Mouse (Mus musculus) heart, embryonic 10.5 days (tissue): ENCODE results near the gene Gadl1. TPM values are rescaled to one million over a fixed set of nuclear protein-coding genes. Genes with fewer than 3 reads are reported as not detected.
"Not testable (repeated sequence)": the region's sequence is repeated elsewhere in the genome, so short reads cannot be mapped to it uniquely, and the experiment has no call there.

Experiments
- DNase-seq: peaks from one replicate; pipeline ENCODE4 v3.0.0-alpha.2; 2017; ENCODE audit warnings: low spot score
- H3K27ac ChIP-seq: fragments of 300-500 bp; sonication (generic); 2 replicates; pipeline ENCODE4 v1.5.1; 2016; ENCODE audit warnings: mild to moderate bottlenecking
- H3K27me3 ChIP-seq: fragments of 300-500 bp; sonication (generic); 2 replicates; pipeline ENCODE4 v1.6.1; 2016; ENCODE audit warnings: mild to moderate bottlenecking; ENCODE audit not compliant: poor library complexity, insufficient read depth, severe bottlenecking
- H3K36me3 ChIP-seq: fragments of 300-500 bp; sonication (generic); 2 replicates; pipeline ENCODE4 v1.6.1; 2016; ENCODE audit warnings: mild to moderate bottlenecking, moderate library complexity
- H3K4me1 ChIP-seq: fragments of 300-500 bp; sonication (generic); 2 replicates; pipeline ENCODE4 v1.6.1; 2016; ENCODE audit warnings: mild to moderate bottlenecking
- H3K4me3 ChIP-seq: fragments of 300-500 bp; sonication (generic); 2 replicates; pipeline ENCODE4 v1.5.1; 2016; ENCODE audit warnings: mild to moderate bottlenecking, moderate library complexity
- H3K9me3 ChIP-seq: fragments of 300-500 bp; sonication (generic); 2 replicates; pipeline ENCODE4 v1.6.1; 2016; ENCODE audit warnings: mild to moderate bottlenecking, moderate library complexity
- WGBS: fragments of 180-500 bp; shearing (Covaris S2); methylation state at CpG from one replicate; pipeline ENCODE4 v1.1.7; 2016; 5-methylcytosine and 5-hydroxymethylcytosine counted together
- polyA plus RNA-seq: library from polyadenylated mRNA; unstranded; fragments of >200 nt; fragmentation: Nextera tagmentation; extraction: Ambion mirVana; gene quantifications from 2 replicates; pipeline ENCODE4 v1.2.1, GENCODE M21; 2016

Gadl1 gene
- polyA plus RNA-seq, 1 experiment from 2014 or later, result 0.35 TPM

DNA sequence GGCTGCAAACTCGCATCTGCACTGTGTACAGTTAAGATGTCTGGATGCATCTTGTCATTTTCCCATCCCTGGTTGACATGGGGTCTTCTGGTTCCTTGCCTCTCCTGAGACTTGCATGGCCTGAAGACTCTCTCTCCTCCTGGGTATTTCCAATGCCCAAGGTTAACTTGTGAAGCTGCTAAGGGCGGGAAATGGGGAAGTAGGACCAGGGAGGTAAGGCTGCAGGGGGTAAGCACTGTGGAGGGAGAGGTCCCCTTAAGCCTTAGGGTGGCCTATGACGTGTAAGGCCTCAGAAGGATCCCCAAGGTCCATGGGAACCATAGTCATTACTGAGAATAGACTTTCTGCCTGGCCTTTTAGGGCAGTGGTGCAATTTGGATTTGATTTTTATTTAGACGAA lies 132.1 kb downstream of the Gadl1 start:
- H3K27ac ChIP-seq, result no peak overlapping the region
- DNase-seq, result no peak
- H3K4me3 ChIP-seq, result no peak overlapping the region
- H3K27me3 ChIP-seq, result no peaks in the 10 kb centered on the region
- 70% methylated on average over 4 of the region's 4 CpGs for WGBS
- H3K9me3 ChIP-seq, result no peaks in the 10 kb centered on the region
- no peaks in the 10 kb centered on the region for H3K4me1 ChIP-seq
- no peaks in the 10 kb centered on the region for H3K36me3 ChIP-seq

DNA sequence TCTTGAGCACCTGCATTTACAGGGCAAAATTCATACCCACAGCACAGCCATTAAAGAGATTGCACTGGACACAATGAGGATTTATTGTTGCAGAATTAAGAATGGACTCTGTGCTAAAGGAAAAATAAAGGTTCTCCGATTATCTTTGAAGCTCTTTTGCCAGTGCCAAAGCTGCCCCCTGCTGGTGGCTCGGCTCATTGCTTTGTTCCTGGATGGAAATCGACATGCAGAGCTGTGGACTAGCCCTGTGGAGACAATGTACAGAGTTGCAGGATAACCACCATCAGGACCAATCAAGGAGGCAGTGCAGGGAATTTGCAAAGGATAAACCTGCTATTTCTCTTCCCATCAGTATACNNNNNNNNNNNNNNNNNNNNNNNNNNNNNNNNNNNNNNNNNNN lies 132.5 kb downstream of the Gadl1 start:
- DNase-seq, result peak; percentile 81
- H3K4me3 ChIP-seq, result no peak overlapping the region
- no peaks in the 10 kb centered on the region for H3K36me3 ChIP-seq
- H3K4me1 ChIP-seq, result no peaks in the 10 kb centered on the region
- no peaks in the 10 kb centered on the region for H3K9me3 ChIP-seq
- whole genome bisulfite sequencing, result 23% methylated on average over 3 of the region's 3 CpGs
- H3K27ac ChIP-seq, result no peak overlapping the region
- H3K27me3 ChIP-seq, result no peaks in the 10 kb centered on the region

DNA sequence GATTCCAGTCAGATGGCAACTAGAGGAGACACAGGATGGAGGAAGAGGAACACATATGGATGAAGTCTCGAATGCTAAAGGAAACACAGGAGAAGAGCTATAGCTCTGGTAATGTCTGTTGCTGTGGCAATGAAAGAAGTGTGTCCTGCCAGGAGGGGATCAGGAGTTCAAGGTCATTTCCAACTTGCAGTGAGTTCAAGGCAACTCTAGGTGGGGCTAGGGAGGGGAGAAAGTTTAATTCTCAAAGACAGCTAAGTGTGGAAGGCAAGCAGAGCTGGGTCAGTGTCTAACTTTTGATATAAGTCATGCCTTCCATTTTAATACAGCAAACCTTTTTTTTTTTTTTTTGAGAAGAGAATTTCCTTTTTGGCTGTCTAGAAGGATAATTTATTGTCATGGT lies 140.7 kb downstream of the Gadl1 start:
- Histone ChIP-seq H3K27me3 (no peaks in the 10 kb centered on the region), H3K36me3 (no peaks in the 10 kb centered on the region), H3K9me3 (no peaks in the 10 kb centered on the region), H3K4me3 (no peak overlapping the region), H3K27ac (no peak overlapping the region), H3K4me1 (no peaks in the 10 kb centered on the region)
- DNase-seq, result no peak
- 85% methylated on average over 1 of the region's 1 CpGs for WGBS

DNA sequence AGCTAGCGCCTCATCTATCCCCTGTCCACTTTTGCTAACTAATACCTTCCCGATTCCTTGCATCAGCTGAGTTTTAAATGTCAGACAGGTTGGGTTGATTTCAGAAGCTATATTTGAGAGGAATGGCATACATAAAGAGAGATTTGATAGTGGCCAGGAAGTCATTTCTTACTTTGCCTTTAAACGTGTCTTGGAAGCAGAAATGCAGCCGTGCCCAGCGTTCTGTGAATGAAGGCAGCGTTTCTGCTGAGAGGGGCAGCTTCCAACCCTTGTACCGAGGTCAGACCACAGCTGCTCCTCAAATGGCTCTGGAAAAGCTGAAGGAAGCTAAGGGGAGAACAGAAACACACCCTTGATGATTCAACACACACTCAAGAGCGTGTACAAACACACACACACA lies 144.7 kb downstream of the Gadl1 start:
- no peaks in the 10 kb centered on the region for H3K36me3 ChIP-seq
- H3K9me3 ChIP-seq, result no peaks in the 10 kb centered on the region; the same call in 1 of the 2 replicates
- no peak for DNase-seq
- H3K27me3 ChIP-seq, result no peaks in the 10 kb centered on the region
- H3K4me1 ChIP-seq, result no peaks in the 10 kb centered on the region
- 87% methylated on average over 8 of the region's 8 CpGs for WGBS
- H3K4me3 ChIP-seq, result no peak overlapping the region
- H3K27ac ChIP-seq, result no peak overlapping the region

DNA sequence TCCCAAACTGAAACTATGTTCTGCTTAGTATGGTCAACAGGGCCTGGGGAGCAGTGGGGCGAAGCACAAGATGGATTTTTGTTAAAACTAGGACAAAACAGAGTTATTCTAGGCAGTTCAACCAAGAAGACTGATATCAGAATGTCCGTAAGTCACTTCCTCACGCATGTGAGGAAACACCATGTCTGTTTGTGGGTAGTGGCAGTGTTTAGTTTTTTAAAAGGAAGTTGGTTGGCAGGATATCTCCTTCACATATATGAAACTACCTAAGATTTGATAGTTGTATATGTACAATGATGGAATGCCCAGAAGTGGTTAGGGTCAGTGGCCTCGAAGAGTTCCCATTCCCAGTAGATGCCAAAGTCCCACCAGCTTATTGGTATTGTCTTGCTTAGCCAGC lies 149.2 kb downstream of the Gadl1 start:
- Histone ChIP-seq H3K27ac (no peak overlapping the region), H3K36me3 (no peaks in the 10 kb centered on the region), H3K9me3 (no peaks in the 10 kb centered on the region; the same call in 1 of the 2 replicates), H3K27me3 (no peaks in the 10 kb centered on the region), H3K4me1 (no peaks in the 10 kb centered on the region), H3K4me3 (no peak overlapping the region)
- DNase-seq, result no peak
- WGBS, result 86% methylated on average over 4 of the region's 4 CpGs

DNA sequence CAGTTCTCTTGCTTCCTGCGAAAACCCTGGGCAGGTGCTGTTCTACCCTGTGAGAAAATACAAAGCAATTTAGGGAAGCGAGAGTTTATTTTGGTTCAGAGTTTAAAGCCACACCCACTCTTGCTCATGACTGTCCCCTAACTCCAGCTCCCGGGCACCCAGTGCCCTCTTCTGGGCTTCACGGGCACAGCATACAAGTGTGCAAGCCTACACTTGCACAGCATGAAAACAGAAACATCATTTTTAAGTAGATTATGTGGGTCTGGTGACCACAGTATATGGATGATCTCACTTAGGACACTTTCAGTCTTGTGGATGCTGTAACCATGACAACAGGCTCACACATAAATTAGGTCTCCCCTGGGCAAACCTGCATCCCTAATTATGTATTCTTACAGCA lies 149.9 kb downstream of the Gadl1 start:
- DNase-seq, result no peak
- no peaks in the 10 kb centered on the region for H3K4me1 ChIP-seq
- WGBS, result 63% methylated on average over 4 of the region's 4 CpGs
- no peak overlapping the region for H3K27ac ChIP-seq
- no peaks in the 10 kb centered on the region; the same call in 1 of the 2 replicates for H3K9me3 ChIP-seq
- no peak overlapping the region for H3K4me3 ChIP-seq
- H3K36me3 ChIP-seq, result no peaks in the 10 kb centered on the region
- no peaks in the 10 kb centered on the region for H3K27me3 ChIP-seq

DNA sequence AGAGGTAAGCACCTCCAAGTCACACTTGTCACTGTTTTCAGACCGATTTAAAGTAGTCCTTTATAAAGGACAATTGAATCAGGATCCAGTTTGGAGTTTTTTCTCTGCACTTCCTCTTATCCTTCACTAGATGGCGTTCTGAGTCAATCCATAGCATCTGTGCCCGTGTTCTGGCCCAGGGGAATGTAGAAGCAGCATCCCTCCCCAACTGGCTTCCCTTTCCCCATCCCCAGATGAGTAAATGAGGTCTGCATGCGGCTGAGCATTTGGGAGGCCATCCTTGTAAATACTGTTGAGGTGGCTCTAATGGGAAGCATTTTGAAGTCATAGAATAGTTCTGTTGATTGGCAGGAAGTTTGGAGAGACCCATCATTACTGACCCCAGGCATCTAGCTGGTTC lies 151.4 kb downstream of the Gadl1 start:
- H3K9me3 ChIP-seq, result no peaks in the 10 kb centered on the region; the same call in 1 of the 2 replicates
- WGBS, result 15% methylated on average over 4 of the region's 4 CpGs

DNA sequence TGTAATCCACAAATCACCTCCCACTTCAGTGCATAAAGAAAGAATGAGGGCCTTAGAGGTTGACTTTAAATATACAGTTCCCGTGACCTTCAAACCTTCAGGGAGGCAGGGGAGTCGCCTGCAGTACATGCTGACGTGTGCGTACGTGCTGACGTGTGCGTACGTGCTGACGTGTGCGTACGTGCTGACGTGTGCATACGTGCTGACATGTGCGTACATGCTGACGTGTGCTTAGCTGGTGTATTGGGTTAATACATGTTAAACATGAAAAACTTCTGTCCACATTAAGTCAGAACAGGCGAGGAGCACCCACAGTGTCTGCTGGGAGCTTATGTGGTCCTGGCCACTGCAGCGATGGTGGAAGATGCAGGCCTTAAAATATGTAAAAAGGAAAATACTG lies 155.5 kb downstream of the Gadl1 start:
- H3K27ac ChIP-seq, result no peak overlapping the region
- no peaks in the 10 kb centered on the region for H3K4me1 ChIP-seq
- no peak overlapping the region for H3K4me3 ChIP-seq
- no peak for DNase-seq
- H3K9me3 ChIP-seq, result no peaks in the 10 kb centered on the region
- WGBS, result 88% methylated on average over 17 of the region's 17 CpGs
- no peaks in the 10 kb centered on the region for H3K27me3 ChIP-seq
- no peaks in the 10 kb centered on the region for H3K36me3 ChIP-seq

More for the DNA sequence above, 151.4 kb downstream of the Gadl1 start:
- Histone ChIP-seq H3K4me3 (no peak overlapping the region), H3K27ac (no peak overlapping the region), H3K4me1 (no peaks in the 10 kb centered on the region), H3K27me3 (no peaks in the 10 kb centered on the region), H3K36me3 (no peaks in the 10 kb centered on the region)
- DNase-seq, result no peak

DNA sequence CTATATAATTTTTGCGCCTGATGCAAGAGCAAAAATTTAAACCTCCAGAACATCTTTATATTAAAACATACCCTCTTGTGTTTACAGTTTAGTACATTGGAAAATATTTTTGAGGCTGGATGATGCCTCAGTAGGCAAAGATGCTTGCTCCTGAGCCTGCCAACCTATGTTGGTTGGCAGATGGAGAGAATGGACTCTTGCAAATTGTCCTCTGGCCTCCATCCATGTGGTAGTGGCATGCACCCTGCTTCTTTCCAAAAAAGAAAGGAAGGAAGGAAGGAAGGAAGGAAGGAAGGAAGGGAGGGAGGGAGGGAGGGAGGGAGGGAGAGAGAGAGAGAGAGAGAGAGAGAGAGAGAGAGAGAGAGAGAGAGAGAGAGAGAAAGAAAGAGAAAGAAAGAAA lies 162.3 kb downstream of the Gadl1 start:
- H3K27me3 ChIP-seq, DNase-seq: not testable (repeated sequence)
- 96% methylated on average over 1 of the region's 1 CpGs for WGBS

DNA sequence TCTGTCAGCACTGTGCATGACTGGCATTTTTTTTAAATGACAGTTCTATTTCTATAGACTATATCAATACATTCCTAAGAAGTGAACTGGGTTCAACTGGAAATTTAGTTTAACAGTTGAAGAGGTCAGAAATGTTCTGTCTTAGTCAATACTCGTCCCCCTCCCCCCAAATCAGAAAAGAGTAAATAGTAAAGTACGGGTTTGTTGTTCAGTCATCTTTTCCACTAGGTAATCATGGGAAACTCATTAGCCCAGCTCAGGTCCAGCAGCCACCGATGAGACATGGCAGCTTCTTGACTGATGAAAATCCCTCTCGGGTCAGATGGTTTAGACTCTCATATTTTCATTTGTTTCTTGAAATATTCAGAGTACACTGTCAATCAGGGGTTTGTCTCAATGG lies 166.9 kb downstream of the Gadl1 start:
- Histone ChIP-seq H3K4me1 (no peaks in the 10 kb centered on the region), H3K27ac (no peak overlapping the region), H3K4me3 (no peak overlapping the region), H3K36me3 (no peaks in the 10 kb centered on the region), H3K27me3 (no peaks in the 10 kb centered on the region), H3K9me3 (no peaks in the 10 kb centered on the region)
- WGBS, result 76% methylated on average over 4 of the region's 4 CpGs
- DNase-seq, result no peak

More for the DNA sequence above, 162.3 kb downstream of the Gadl1 start:
- H3K36me3 ChIP-seq, H3K4me3 ChIP-seq, H3K4me1 ChIP-seq, H3K9me3 ChIP-seq, H3K27ac ChIP-seq: not testable (repeated sequence)

DNA sequence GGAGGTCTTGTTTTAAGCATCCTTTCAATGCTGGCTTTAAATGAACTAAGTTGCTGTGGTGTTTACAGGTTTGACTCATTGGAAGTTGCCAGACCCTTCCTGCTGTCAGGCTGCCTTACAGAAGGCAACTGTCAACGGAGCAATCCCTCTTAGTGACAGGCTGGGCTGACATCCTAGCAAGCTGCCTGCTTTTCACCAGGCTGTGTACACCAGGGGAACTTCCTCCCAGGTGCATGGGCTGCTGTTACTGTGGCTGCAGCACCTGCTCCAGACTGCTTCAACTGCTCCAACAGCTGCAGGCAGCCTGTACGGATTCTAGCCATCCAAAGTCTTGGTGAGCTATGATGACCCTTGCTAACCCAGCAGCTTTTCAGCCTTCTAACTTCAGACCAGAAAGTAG lies 167.7 kb downstream of the Gadl1 start:
- WGBS, result 63% methylated on average over 2 of the region's 2 CpGs
- Histone ChIP-seq H3K27me3 (no peaks in the 10 kb centered on the region), H3K9me3 (no peaks in the 10 kb centered on the region), H3K36me3 (no peaks in the 10 kb centered on the region), H3K4me1 (no peaks in the 10 kb centered on the region), H3K27ac (no peak overlapping the region), H3K4me3 (no peak overlapping the region)
- no peak for DNase-seq

DNA sequence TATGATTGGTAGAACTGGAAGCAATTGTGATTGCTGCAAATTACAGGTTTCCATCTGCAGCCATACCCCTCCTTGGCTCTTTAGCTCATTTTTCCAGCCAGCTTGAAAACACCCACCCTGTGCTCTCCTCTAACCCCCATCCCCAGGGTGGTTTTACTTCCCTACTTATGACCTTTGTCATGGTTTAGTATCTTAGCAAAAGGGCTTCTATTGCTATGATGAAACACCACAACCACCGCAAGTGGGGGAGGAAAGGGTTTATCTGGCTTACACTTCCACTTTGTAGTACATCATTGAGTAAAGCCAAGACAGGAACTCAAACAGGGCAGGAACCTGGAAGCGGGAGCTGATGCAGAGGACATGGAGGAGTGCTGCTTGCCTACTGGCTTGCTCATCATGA lies 168.2 kb downstream of the Gadl1 start:
- DNase-seq, result no peak
- Histone ChIP-seq H3K4me1 (no peaks in the 10 kb centered on the region), H3K27ac (no peak overlapping the region), H3K9me3 (no peaks in the 10 kb centered on the region), H3K4me3 (no peak overlapping the region), H3K27me3 (no peaks in the 10 kb centered on the region), H3K36me3 (no peaks in the 10 kb centered on the region)
- WGBS, result 83% methylated on average over 2 of the region's 2 CpGs

DNA sequence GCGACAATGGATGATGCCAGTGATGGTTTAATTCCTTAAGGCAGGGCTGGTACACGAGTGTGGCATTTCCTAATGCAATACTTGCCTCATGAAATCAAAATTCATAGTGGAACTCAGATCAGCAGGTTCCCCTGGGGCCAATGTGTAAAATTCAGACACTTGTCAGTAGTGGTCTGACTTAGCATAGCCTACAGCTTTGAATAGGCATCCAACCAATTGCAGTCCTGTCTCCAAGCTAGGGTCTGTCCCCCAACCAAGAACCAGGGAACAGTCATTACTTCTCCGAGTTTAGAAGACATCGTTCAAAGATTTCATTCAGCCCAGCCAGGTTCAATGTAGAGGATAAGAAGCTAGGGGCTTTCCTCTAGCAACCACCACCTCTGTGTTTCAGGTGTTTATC lies 172.5 kb downstream of the Gadl1 start:
- no peaks in the 10 kb centered on the region for H3K27me3 ChIP-seq
- no peaks in the 10 kb centered on the region for H3K4me1 ChIP-seq
- WGBS, result 81% methylated on average over 4 of the region's 4 CpGs
- H3K36me3 ChIP-seq, result no peaks in the 10 kb centered on the region
- H3K4me3 ChIP-seq, result no peak overlapping the region
- H3K27ac ChIP-seq, result no peak overlapping the region
- H3K9me3 ChIP-seq, result no peaks in the 10 kb centered on the region
- DNase-seq, result no peak

DNA sequence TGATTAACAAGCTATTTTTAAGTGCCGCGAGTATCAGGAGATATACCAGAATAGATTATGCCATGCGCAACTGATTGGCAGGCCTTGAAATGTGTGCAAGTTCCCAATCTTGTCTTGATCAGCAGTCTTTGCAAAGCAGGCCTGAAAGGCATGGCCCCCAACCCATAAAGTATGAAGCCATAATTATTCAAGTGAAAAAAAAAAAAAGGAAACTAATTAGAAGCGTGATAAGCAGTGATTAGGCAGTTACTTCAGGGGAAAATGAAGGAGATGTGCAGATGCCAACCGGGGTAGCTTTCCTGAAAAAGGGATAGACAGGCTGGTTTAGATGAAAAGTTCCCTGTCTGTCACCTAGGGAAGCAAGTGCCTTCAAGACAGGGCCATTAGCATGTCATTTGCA lies 174.0 kb downstream of the Gadl1 start:
- Histone ChIP-seq H3K9me3 (no peaks in the 10 kb centered on the region), H3K4me3 (no peak overlapping the region), H3K4me1 (no peaks in the 10 kb centered on the region), H3K36me3 (no peaks in the 10 kb centered on the region), H3K27ac (no peak overlapping the region), H3K27me3 (no peaks in the 10 kb centered on the region)
- WGBS, result 84% methylated on average over 5 of the region's 5 CpGs
- DNase-seq, result no peak
